In the genomic region with DNA sequence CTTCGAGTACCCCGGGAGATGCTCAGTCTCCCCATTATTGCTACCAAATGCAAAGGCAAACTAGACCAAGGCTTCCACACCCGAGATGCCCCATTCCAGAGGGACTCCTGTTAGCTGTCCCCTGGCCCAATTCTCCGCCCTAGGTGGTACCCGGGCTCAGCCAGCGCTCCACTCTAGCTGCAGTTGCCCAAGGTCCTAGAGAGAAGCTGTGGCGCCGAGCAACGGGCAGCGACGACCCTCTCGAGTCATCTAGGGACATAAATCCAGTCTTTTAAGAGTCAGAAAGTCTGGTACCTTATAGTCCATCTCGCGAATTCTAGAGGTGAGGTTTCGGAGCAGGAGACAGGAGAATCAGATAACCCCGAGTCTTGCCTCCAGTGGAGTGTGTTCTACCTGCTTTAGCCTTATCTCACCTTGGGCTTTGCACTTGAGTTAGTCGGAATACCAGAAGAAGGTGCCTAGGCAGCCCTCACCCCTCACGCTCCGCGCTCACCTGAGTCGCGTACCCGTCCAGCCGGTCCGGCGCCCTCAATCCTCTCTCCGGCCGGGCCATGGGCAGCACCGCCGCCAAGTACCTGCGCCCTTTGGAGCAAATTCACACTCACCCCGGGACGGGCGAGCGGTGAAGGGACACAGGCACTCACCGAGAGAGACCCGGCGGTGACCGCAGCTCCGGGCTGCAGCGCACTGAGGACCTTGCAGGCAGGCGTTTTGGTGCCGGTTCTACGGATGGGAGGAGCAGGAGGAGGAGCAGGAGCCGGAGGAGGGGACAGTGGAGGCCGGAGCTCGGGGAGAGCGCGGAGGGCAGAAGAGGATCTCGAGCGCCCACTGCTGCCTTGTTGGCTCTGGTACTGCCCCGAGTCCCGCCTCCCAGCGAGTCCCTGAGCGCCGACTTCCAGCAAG, we compare ENCODE assay signal across 8 mouse cellular contexts.
DNase-seq lines count a peak whose midpoint lies in the region; ATAC-seq lines count a peak whose summit lies in the region.

No protein-coding gene starts in this region.

- H3K4me2 ChIP-seq in embryonic facial prominence, embryonic 12.5 days (replicated peaks): peak overlapping the region; percentile 95
- peak overlapping the region; percentile 56 for H3K4me2 ChIP-seq in kidney, embryonic 14.5 days (replicated peaks; ENCODE audit: low read depth, low read length)
- peak overlapping the region; percentile 97 for H3K4me2 ChIP-seq in limb, embryonic 13.5 days (replicated peaks)
- H3K4me2 ChIP-seq in midbrain, embryonic 14.5 days (ENCODE audit: low read length): peak overlapping the region; percentile 92

- H3K27me3 ChIP-seq in embryonic facial prominence, embryonic 12.5 days: peaks cover 18% of the 10 kb centered on the region; the same call in 1 of the 2 replicates
- H3K27me3 ChIP-seq in kidney, embryonic 14.5 days (ENCODE audit: control insufficient read depth, insufficient read depth, low read length): peaks cover 12% of the 10 kb centered on the region; the same call in 1 of the 2 replicates
- peaks cover 71% of the 10 kb centered on the region for H3K27me3 ChIP-seq in limb, embryonic 13.5 days
- no peaks in the 10 kb centered on the region for H3K27me3 ChIP-seq in midbrain, embryonic 14.5 days (ENCODE audit: control insufficient read depth, insufficient read depth, low read length)

- no peak overlapping the region for H3K27ac ChIP-seq in embryonic facial prominence, embryonic 12.5 days
- no peak overlapping the region for H3K27ac ChIP-seq in kidney, embryonic 14.5 days (ENCODE audit: low read depth, low read length)
- H3K27ac ChIP-seq in limb, embryonic 13.5 days: no peak overlapping the region
- no peak overlapping the region for H3K27ac ChIP-seq in midbrain, embryonic 14.5 days (replicated peaks; ENCODE audit: low read depth, low read length)

- ATAC-seq in embryonic facial prominence, embryonic 12.5 days (ENCODE audit: insufficient number of reproducible peaks, insufficient read depth, low FRiP score, low TSS enrichment): peak; percentile 95
- peak; percentile 98 for ATAC-seq in kidney, embryonic 14.5 days (ENCODE audit: low FRiP score, low TSS enrichment)
- ATAC-seq in limb, embryonic 13.5 days (ENCODE audit: low FRiP score, low read depth): peak; percentile 94
- peak; percentile 93 for ATAC-seq in midbrain, embryonic 14.5 days (ENCODE audit: low FRiP score, low TSS enrichment)
- no peak for ATAC-seq in activated CD4-positive, CD25-positive, alpha-beta regulatory T cell, adult 4 months

- H3K4me3 ChIP-seq in embryonic facial prominence, embryonic 12.5 days: peak overlapping the region; percentile 66
- peak overlapping the region; percentile 45 for H3K4me3 ChIP-seq in kidney, embryonic 14.5 days (ENCODE audit: low read length)
- H3K4me3 ChIP-seq in limb, embryonic 13.5 days: peak overlapping the region; percentile 63
- H3K4me3 ChIP-seq in midbrain, embryonic 14.5 days (replicated peaks; ENCODE audit: low read depth, low read length): peak overlapping the region; percentile 76

- H3K4me1 ChIP-seq in embryonic facial prominence, embryonic 12.5 days: 0 out of 2 replicates have a peak, but pooled peaks cover 3% of the 10 kb centered on the region
- H3K4me1 ChIP-seq in kidney, embryonic 14.5 days (ENCODE audit: control insufficient read depth, insufficient read depth, low read length): 0 out of 2 replicates have a peak, but pooled peaks cover 2% of the 10 kb centered on the region
- H3K4me1 ChIP-seq in limb, embryonic 13.5 days: peaks cover 18% of the 10 kb centered on the region
- H3K4me1 ChIP-seq in midbrain, embryonic 14.5 days (ENCODE audit: control insufficient read depth, insufficient read depth, low read length): peaks cover 8% of the 10 kb centered on the region; the same call in 1 of the 2 replicates

- peak overlapping the region; percentile 55 for H3K9ac ChIP-seq in embryonic facial prominence, embryonic 12.5 days
- H3K9ac ChIP-seq in kidney, embryonic 14.5 days (ENCODE audit: low read depth, low read length): peak overlapping the region; percentile 56
- peak overlapping the region; percentile 69 for H3K9ac ChIP-seq in limb, embryonic 13.5 days
- H3K9ac ChIP-seq in midbrain, embryonic 14.5 days (replicated peaks; ENCODE audit: low read length): peak overlapping the region; percentile 67

- no peaks in the 10 kb centered on the region for H3K9me3 ChIP-seq in embryonic facial prominence, embryonic 12.5 days
- no peaks in the 10 kb centered on the region for H3K9me3 ChIP-seq in kidney, embryonic 14.5 days (ENCODE audit: control insufficient read depth, low read length)
- no peaks in the 10 kb centered on the region for H3K9me3 ChIP-seq in limb, embryonic 13.5 days
- no peaks in the 10 kb centered on the region for H3K9me3 ChIP-seq in midbrain, embryonic 14.5 days (ENCODE audit: control insufficient read depth, low read length)

- no peaks in the 10 kb centered on the region for H3K36me3 ChIP-seq in embryonic facial prominence, embryonic 12.5 days
- no peaks in the 10 kb centered on the region for H3K36me3 ChIP-seq in kidney, embryonic 14.5 days (ENCODE audit: control insufficient read depth, insufficient read depth, low read length)
- no peaks in the 10 kb centered on the region for H3K36me3 ChIP-seq in limb, embryonic 13.5 days
- H3K36me3 ChIP-seq in midbrain, embryonic 14.5 days (ENCODE audit: control insufficient read depth, insufficient read depth, low read length): no peaks in the 10 kb centered on the region

- peak; percentile 96 for DNase-seq in adrenal gland, postnatal 36 days
- peak; percentile 90 for DNase-seq in heart, adult 8-10 months (ENCODE audit: low spot score)
- DNase-seq in midbrain, embryonic 14.5 days: peak; percentile 92
- DNase-seq in spleen, adult 12 weeks (ENCODE audit: low spot score): peak; percentile 50

- 1% methylated on average over 52 of the region's 56 CpGs for WGBS in embryonic facial prominence, embryonic 12.5 days
- WGBS in kidney, embryonic 14.5 days: under 1% methylated on average over 55 of the region's 56 CpGs
- WGBS in limb, embryonic 13.5 days: 2% methylated on average over 54 of the region's 56 CpGs
- WGBS in midbrain, embryonic 14.5 days: 1% methylated on average over 56 of the region's 56 CpGs
